Mouse (Mus musculus) heart, postnatal 4 days (tissue): Measurements from ENCODE around the gene Ten1. TPM values are rescaled to one million over a fixed set of nuclear protein-coding genes. Genes with fewer than 3 reads are reported as not detected.

Experiments used
- DNase-seq: peaks from one replicate; pipeline ENCODE4 v3.0.0; 2021
- total RNA-seq, 2 experiments: library from RNA; stranded (reverse); gene quantifications; 2 replicates each; pipeline ENCODE4 v1.2.3; 2021

Gene Ten1
- total RNA-seq, 2 experiments from 2014 or later = 32.7 to 39.6 TPM

DNA sequence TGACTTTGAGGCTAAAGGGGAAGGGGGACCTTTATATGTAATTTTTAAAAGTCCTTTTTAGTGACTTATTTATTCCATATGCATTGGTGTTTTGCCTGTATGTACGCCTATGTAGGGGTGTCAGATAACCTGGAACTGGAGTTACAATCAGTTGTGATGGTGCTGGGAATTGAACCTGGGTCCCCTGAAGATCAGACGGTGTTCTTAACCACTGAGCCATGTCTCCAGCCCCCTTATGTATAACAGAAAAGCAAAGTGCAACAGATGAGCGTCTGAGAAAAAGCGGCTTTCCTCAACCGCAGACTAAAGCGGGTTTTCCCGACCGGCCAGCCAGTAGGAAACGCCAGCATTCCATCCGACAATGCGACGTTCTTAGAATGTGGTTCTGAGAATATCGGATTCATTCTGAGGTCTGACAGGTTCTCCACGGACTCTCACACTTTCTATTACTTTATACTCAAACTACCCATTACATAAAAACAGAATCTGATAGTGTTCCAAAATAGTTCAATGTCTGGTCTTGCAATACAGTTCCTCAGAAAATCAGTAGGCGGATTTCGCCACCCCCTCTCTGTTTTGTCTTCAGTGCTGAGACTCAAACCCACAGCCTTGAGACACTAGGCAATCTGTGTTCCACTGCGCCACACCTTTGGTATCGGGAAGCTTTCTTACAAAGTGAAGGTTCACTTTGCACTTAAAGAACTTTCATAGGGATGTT, 1.6 kb upstream of the Ten1 start:
- no peak for DNase-seq

DNA sequence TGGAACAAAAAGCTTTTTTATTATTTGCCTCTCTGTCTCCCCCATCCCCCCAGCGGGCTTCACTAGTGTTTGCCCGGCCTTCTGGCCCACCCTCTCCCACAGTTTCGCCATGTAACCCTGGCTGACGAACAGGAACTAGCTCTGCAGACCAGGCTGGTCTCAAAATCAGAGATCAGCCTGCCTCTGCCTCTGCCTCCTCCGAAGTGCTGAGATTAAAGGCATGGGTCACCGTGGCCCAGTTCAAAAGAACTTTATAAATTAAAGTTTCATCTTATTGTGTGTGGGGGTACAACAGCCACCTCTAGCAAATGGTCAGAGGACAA, 1.1 kb upstream of the Ten1 start:
- DNase-seq = no peak

DNA sequence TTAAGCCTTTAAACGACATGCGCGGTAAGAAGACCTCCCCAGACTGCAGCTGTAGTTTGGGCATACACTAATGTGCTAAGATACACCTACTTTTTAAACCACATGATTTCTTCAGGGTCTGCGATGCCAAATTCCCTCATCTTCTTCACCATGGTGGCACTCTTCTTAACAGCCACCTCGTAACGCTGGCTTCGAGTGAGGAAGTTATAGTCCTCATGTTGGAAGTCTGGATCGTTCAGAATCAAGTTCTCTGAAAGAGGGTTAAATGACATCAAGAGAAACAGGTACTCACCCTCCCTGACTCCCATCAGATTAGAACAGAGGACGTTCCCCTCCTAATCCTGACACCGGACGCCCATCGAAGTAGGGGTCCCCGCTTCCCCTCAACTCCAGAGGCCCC, 523 bp upstream of the Ten1 start:
- DNase-seq = no peak

DNA sequence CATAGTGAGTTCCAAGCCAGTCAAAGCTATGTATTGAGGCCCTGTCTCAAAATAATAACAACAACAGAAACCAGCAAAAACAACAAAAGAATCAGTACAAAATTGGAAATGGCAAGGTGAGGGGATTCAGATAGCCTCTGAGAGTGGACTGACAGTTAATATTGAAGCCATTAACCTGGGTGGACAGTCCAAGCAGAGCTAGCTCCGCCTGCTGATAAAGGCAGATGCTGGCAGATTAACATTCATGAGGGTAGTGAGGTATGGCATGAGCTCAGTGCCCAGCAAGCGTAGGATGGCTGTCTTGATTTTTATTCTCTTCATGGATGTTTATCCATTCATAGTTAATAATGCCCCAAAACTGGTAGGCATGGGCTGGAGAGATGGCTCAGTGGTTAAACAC, 2.5 kb downstream of the Ten1 start:
- no peak for DNase-seq

DNA sequence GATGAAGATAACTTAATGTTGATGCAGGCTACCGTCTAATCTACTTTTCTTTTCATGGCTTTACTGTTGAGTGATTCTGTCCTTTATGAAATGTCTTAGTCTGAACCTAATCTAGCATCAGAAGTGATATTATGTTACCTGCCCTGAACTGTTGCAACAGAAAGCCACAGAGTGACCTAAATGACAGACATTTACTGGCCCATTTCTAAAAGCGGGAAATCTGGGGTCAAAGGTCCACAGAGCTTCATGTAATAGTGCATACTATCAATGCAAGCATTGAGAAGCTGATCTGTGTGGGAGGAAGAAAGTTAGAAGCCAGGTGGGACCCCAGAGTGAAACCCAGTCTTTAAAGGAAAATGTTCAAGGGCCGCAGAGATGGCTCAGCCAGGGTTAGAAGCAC, 4.5 kb downstream of the Ten1 start:
- no peak for DNase-seq

DNA sequence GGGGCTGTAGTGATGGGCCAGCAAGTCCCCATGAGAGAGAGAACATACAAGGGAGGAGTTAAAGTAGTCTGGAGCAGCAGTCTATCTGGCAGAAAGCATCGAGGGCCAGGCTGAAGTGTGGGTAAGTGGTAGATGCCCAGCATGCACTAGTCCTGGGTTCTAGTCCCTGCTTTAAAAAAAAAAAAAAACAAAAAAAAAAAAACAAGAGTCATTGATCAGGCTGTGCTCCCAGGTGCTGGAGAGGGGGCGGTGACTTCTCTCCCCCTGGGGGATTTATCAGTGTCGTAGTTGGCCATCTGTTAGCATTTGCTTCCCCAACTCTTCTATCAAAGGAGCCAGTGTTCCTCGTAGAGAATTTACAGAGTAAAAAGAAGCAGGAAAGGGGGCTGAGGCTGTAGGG, 8.0 kb downstream of the Ten1 start:
- no peak for DNase-seq

DNA sequence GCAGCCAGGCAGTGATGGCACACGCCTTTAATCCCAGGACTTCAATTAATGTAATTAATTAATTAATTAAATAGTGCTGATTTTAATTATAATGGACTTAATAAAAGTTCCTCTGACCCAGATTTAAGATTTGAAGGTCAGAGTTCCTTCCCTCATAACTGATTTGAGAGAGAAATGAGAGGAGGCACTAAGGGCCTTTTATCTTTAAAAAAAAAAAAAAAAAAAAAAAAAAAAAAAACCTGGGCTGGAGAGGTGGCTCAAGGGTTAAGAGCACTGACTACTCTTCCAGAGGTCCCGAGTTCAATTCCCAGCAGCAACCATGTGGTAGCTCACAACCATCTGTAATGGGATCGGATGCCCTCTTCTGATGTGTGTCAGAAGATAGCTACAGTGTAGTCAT, 10.0 kb downstream of the Ten1 start:
- DNase-seq = no peak

DNA sequence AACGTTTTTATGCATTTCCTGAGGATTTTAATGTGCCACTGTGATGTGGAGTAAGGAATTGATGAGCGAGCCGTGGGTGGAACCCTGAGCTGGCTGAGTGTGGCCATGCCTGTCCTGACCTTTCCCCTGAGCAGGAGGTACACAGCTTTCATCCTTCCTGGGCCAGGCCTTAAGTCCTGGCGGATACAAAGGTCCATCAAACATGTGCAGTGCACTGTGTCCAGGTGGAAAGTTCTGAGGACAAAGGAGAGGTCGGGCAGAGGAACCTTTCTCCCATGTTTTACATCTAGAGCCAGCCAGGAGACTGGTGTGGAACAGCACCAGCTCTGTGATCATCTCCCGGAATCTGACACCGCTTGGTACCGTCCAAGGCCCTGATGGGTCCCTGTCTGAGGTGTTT, 10.6 kb downstream of the Ten1 start:
- DNase-seq = no peak

DNA sequence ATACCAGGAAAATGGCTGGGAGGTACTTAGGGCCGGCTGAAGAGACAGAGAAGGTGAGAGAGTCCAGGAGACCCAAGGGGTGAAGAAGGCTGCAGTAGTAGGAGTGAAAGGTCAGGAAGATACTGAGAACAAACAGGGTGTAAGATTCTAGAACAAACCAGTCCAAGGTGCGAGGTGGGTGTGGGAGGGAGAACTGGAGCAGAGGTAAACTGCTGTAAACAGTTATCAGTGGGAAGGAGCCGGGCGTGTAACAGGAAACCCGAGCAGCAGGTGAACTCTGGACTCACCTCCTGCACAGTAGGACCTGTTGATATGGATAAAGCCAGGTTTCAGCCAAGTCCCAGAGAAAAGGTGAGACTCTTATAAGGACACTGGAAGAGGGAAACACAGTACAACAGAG, 12.0 kb downstream of the Ten1 start:
- no peak for DNase-seq

DNA sequence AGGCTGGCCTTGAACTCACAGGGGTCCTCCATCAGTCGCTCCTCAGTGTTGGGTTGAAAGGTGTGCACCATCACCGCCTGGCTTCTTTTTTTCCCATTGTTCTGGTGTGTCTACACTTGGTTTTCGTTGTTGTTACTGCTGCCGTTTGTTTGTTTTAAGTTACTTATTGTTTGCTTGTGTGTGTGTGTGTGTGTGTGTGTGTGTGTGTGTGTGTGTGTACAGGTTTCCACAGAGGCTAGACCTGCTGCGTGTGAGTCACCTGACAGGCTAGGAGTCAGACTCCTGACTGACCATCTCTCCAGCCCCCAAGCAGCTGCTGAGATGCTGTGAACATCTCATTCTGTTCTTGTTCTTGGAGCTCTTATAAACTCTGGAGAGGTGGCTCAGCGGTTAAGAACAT, 14.2 kb downstream of the Ten1 start:
- DNase-seq = no peak

DNA sequence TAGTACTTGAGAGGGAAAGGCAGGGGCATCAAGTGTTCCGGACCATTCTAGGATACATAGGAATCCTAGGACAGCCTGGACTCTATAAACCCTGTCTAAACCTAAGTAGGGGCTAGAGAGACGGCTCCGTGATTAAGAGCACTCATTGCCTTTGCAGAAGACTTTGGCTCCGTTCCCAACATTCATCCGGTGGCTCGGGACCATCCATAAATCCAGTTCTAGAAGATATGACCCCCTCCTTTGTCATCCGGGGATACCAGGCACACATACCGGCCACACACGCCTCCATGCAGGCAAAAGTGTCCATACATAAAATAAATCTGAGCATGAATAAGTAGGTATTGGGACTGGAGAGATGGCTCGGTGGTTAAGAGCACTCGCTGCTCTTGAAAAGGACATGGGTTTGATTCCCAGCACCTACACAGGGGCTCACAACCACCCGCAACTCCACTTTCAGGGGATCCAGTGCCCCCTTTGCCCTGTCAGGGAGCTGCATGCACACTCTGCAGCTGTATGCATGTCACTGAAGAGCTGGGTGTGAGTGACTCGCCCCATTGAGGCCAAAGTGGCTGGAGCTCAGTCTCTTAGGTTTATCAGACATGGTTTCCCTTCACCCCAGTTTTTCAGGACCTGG, 15.3 kb downstream of the Ten1 start:
- DNase-seq = no peak

DNA sequence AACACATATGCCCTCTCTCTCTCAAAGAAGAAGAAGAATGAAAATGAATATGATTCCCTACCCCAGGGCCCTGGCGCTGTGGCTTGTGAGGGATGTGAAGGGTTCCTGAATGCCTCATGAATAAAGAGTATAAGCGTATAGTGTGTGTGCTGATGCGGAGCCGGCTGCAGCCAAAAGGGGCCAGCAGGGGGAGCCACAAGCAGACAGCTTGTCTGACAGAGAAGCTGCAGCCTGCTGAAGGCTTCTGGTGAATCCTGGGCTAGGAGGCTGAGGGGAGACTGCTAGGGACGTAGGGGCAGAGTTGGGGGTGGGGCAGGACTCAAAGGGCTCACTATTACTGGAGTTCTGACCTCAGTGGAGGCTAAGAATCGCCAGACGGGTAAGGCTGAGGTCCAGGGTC, 16.5 kb downstream of the Ten1 start:
- peak; percentile 48 for DNase-seq

DNA sequence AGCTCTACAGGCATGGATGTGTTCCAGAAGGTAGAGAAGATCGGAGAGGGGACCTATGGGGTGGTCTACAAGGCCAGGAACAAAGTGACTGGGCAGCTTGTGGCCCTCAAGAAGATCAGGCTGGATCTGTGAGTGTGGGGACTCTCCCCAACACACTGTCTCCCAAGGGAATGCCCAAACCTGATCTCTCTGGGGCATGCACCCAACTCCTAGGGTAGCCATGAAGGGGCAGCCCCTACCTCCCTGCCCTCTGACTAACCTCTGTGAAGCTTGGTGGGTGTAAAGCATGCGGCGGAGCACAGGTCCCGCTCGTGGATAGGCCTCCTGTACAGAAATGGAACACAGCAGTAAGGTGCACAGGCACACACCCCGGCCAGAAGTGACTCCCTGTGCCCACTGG, 17.3 kb downstream of the Ten1 start:
- DNase-seq = no peak

DNA sequence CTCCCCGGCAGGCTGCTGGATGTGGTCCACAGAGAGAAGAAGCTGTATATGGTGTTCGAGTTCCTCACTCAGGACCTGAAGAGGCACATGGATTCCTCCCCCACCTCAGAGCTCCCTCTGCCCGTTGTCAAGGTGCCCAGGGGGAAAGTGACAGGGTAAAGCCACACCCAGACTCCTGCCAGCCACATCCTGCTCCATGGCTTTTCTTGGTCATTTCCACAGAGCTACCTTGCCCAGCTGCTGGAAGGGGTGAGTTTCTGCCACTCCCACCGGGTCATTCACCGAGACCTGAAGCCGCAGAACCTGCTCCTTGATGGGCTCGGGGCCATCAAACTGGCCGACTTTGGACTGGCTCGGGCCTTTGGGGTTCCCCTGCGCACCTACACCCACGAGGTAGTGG, 17.9 kb downstream of the Ten1 start:
- DNase-seq = no peak

DNA sequence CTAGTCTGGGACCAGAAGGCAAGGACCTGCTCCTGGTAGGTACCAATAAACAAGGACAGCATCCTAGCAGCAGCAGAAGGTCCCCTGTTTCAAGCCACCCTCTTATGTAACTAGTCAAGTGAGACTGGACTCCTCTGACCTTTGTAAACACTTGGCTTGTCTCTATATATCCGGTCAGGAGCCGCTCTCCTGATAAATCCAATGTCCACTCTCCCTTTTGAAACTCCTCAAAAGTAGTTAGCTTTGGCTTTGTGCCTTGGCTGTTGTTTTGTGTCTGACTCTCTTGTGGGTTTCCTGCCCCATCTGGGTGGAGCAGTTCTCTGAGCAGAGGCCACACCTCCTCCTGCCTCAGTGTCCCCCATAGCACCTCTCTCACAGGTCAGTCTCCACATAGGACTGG, 19.6 kb downstream of the Ten1 start:
- peak; percentile 49 for DNase-seq

DNA sequence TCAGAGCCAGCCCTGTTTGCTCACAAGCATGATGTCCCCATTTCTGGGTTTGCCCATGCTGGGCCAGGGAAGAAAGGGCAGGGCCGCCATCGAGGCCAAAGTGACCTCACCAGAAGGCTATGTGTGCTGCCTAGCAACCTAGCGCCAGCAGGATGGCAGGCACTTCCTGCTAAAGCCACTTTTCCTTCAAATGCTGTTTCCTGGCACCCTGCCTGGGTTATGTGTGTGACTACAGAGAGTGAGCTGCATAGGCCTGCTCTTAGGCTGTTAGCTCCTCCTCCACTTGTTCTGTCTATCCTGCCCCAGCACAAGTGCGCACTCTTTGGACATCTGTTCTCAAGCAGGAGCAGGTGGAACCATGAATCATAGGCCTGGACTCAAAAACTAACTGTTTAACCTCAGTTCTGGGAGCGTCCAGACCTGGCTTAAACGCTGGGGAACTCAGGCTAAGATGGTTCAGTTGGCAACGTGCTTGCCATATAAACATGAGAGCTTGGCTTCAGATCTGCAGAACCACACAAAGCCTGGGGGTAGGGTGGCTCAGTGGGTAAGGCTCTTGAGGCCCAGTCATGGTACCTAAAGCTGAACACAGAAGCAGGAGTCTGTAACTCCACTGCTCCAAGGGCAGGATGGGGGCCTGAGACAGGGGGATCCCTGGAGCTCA, 20.2 kb downstream of the Ten1 start:
- DNase-seq = peak; percentile 95

DNA sequence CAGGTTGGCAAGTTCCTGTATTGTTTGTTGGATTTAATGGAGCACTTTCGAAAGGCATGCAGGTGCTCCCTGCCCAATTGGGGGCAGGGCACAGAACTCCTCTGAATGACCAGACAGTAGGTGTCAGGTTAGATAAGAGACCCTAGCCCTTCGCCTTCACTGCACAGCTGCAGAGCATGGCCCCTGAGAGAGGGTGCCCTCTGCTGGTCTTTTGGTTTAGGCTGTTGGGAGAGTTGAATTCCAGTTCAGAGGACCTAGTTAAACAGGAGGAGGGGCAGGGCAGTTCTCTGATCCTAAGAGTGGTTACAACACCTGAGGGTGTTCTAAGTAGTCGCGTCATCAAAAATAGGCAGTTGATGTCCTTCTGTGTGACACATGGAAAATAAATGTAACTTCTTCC, 21.2 kb downstream of the Ten1 start:
- peak; percentile 81 for DNase-seq

DNA sequence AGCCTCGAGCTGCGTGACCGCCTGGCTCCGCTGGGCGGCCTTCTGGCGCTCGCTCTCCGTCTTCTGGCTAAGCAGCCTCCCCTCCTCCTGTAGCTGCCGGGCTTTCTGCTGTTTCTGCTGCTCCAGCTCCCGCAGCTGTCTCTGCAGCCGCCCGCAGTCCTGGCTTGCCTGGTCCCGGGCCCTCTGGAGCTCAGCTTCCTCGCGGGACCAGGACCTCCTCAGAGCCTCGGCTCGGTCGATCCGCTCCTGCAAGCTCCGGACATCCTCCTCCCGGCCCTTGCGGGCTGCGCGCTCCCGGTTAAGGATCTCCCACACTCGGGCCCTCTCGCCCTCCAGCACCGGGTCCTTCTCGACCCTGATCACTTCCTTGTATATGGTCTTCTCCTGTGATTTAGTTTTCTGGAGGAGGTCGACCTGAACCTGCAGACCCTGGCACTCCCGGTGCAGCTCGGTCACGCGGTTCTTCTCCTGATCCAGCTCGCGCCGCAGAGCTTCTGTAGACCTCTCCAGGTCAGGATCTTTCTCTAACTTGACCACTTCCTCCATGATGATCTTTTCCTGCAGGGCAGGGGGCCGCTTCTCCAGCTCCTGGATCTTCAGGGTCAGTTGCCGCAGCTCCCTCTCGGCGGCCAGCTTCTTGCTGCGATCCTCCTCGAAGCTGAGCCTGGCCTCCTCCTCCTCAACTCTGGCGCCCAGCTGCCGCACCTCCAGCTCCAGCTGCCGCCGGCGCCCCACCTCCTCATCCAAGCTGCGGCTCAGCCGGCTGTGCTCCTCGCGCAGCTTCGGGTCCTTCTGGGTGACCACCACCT, 23.5 kb downstream of the Ten1 start:
- DNase-seq = peak; percentile 49

DNA sequence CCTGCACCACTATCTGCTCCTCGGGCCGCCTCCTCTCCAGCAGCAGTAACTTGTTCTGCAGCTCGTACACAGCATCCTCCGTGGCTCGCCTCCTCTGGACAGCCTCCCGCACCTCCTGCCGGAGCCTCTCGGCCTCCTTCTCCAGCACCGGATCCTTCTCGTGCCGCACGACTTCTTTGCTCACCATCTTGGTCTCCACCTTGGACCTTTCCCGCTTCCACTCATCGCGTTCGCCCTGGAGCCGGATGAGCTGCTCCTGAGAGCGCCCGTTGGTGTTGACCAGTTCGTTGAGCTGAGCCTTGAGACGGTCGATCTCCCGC, 24.0 kb downstream of the Ten1 start:
- no peak for DNase-seq

DNA sequence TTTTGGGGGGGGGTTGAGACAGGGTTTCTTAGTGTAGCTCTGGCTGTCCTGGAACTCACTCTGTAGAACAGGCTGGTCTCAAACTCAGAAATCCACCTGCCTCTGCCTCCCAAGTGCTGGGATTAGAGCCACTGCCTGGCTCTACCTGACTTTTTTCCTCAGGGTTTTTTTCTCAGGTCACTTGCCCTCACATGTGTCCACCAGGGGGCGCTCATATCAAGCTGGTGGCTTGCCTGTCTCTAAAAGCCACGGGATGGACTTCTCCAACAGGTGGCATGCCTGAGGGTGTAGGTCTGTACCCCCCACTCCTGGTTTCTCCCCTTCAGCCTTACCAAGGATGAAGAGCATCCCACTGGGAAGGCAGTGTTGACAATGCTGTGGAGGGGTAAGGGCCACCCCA, 27.8 kb downstream of the Ten1 start:
- DNase-seq = peak; percentile 91

DNA sequence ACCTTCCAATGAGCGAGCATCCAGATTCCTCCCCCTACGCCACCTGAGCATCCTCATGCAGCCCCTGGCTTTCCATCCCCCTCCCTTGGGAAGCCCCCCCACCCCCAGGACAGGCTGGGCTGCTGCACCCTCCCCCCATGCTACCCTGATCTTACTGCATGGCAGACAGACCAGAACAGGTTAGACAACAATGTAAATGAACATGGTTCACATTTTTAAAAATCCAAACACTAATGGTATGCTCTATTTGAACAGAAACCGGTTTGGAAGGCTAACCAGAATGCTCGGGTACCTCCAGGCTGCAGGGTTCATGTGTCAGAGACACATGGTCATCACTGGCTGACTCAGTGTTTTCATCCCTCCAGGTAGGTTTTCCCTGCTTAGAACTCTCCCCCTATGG, 30.0 kb downstream of the Ten1 start:
- no peak for DNase-seq

DNA sequence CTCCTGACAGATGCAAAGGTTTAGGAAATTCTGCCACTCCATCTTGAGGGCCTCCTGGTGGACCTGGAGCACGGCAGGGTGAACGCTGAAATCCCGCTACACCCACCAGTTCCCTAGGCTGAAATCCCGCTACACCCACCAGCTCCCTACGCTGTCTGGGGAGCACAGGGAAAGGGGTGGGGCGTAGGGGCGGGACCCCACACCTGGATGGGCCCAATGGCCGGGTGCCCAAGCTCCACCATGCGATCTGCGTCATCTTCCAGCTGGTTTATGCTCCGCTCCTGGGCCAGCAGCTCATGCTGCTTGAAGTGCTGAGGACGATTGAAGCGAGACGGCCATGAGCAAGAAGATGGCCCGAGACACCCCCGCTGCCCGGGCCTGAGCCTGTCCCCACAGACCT, 33.8 kb downstream of the Ten1 start:
- DNase-seq = no peak

DNA sequence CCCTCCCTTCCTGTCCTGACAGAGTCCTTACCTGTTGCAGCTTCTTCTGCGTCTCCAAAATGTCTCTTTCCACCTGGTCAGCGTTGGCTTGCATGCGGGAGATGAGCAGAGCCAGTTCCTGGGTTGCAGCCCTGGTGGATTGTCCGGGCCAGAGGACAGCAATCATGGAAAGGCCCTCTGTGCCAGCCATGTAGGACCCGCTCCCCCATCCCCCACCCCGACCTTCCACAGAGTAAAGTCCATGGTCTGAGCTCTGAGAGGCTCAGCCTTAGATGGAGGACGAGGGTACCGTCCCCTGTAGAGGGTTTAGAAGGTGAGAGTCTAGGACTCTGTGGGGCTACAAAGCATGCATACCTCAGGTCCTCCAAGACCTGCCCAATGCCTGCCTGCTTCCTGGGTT, 36.2 kb downstream of the Ten1 start:
- DNase-seq = no peak
